Mouse (Mus musculus) liver, adult 2 months (tissue): ENCODE measurements at regions not wholly inside any gene's neighbourhood (a gene's known extent, or its start where the extent isn't known, plus 50 kb on each side); places are given as distances from the start of the nearest gene placed in this dataset.
"Not testable (repeated sequence)": the region's sequence is repeated elsewhere in the genome, so short reads cannot be mapped to it uniquely, and the experiment has no call there.

Experiments
- CTCF ChIP-seq: fragments of 200-500 bp; IDR thresholded peaks from 2 replicates; pipeline ENCODE4 v1.5.1; 2011; ENCODE audit warnings: low read depth, low read length, control low read depth
- POLR2A ChIP-seq: fragments of 200-500 bp; IDR thresholded peaks from 2 replicates; pipeline ENCODE4 v1.6.1; 2011; ENCODE audit warnings: low read length, control low read depth; ENCODE audit not compliant: insufficient read depth; ENCODE audit errors: extremely low read depth

DNA sequence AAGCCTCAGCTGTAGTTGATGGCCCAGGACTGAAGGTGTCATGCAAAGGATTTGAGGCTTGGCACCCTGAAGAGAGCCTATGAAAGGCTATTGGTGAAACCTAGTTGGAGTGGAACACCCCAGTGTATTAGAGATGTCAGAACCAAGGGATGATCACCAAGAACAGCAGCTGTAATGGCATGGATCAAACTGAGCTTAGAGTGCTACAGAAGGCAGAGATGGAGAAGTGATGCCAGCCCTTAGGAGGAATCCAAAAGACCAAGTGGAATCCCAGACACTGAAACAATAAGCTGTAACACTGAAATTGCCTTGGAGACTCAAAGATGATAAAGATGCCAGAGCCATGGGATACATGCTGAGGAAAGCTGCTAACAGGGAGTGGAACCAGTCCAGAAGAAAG lies 186.3 kb downstream of the Nova1 start:
- not testable (repeated sequence) for TF ChIP-seq CTCF, POLR2A
